Mouse (Mus musculus): ENCODE results near the gene Exoc7. TPM values are rescaled to one million over a fixed set of nuclear protein-coding genes. Genes with fewer than 3 reads are reported as not detected.

Gene Exoc7
- polyA plus RNA-seq (2012; ENCODE audit: insufficient read depth, insufficient read length, low replicate concordance, missing spikeins): not detected in 2 replicates

DNA sequence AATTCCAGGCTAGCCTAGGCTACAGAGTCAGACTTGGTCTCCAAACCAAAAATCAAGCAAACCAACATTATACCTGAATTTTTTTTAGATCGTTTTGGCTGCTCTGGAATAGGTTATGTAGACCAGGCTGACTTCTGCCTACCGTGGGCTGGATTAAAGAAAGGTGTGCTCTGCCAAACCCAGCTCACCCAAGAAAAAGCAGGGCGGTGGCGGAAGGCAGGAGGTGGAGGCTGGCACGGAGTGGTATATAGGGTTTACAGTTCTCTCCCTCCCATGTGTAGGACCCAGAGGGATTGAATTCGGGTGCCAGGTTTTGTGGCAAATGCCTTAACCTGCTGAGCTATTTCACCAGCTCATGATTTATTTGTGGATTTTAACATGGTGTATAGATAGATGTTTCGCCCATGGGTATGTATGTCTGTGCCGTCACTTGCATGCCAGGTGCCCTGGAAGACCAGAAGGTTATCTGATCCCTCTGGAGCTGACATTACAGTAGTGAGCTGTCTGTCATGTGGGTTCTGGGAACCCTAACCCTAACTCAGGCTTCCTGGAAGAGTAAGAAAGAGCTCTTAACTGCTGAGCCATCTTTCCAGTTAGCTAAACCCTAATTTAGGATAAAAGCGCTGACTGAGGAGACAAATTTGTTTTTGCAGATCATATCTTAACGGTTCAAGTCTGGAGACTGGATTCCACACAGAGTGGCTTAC, at the start of gene Exoc7:
Exoc7 (minus strand) TSS at position 215 of the 707 bp plus-strand sequence.
- 84% methylated on average over 10 of the region's 10 CpGs for WGBS
- peak within 1 kb of the TSS; percentile 80 for H3K4me3 ChIP-seq (ENCODE audit: insufficient read depth, low read depth, low read length)
- H3K4me1 ChIP-seq (ENCODE audit: control insufficient read depth, insufficient read depth, low read length): peaks cover 7% of the 10 kb centered on the region
- TF ChIP-seq POLR2A (IDR thresholded peaks at IDR 0.05; ENCODE audit: insufficient read depth, low read depth, low read length) (no peak), CTCF (IDR thresholded peaks at IDR 0.05; ENCODE audit: insufficient read depth, low read depth, low read length) (no peak)
- peak within 1 kb of the TSS; percentile 7; the same call in 1 of the 2 replicates for H3K27ac ChIP-seq (ENCODE audit: insufficient read depth, low read depth, low read length)

DNA sequence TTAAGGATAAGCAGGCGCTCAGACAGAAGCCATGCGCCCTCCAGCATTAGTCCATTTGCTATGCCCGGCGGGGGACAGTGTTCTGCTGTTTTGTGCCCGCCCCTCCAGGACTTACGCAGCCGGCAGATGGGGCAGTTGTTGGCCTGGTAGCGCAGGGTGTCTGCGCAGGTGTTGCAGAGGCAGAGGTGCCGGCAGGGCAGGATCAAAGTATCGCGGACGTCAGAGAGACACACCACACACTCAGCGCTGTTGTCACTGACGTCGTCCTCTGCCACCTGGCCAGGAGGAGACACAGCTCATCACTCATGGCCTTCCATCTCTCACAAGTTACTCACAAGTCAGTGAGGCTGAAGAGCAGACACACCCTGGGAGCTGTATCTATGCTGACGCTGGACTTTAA, 47.5 kb upstream of the Exoc7 start:
- Histone ChIP-seq H3K4me1 (ENCODE audit: control insufficient read depth, insufficient read depth, low read length) (no peaks in the 10 kb centered on the region), H3K4me3 (ENCODE audit: insufficient read depth, low read depth, low read length) (no peak overlapping the region), H3K27ac (ENCODE audit: insufficient read depth, low read depth, low read length) (no peak overlapping the region)
- WGBS: 55% methylated on average over 17 of the region's 17 CpGs
- TF ChIP-seq CTCF (IDR thresholded peaks at IDR 0.05; ENCODE audit: insufficient read depth, low read depth, low read length): no peak

DNA sequence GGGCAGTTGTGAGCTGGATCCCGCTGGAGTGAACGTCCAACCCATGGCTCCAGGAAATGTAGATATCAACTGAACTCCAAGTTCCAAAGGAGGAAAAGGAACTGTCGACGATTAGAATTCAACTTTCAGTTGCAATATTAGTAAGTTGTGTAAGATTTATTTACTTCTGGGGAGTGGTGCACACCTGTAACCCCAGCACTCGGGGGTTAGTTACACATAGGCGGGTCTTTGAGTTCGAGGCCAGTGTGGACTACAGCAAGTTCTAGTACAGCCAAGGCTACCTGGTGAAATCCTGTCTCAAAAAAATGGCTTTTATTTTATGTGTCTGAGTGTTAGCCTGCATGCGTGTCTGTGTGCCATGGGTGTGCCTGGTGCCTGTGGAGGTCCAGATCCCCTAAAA, 46.5 kb upstream of the Exoc7 start:
- TF ChIP-seq POLR2A (IDR thresholded peaks at IDR 0.05; ENCODE audit: insufficient read depth, low read depth, low read length) (no peak), CTCF (IDR thresholded peaks at IDR 0.05; ENCODE audit: insufficient read depth, low read depth, low read length) (no peak)
- no peak overlapping the region for H3K4me3 ChIP-seq (ENCODE audit: insufficient read depth, low read depth, low read length)
- no peaks in the 10 kb centered on the region for H3K4me1 ChIP-seq (ENCODE audit: control insufficient read depth, insufficient read depth, low read length)
- no peak overlapping the region for H3K27ac ChIP-seq (ENCODE audit: insufficient read depth, low read depth, low read length)
- 92% methylated on average over 8 of the region's 8 CpGs for WGBS

DNA sequence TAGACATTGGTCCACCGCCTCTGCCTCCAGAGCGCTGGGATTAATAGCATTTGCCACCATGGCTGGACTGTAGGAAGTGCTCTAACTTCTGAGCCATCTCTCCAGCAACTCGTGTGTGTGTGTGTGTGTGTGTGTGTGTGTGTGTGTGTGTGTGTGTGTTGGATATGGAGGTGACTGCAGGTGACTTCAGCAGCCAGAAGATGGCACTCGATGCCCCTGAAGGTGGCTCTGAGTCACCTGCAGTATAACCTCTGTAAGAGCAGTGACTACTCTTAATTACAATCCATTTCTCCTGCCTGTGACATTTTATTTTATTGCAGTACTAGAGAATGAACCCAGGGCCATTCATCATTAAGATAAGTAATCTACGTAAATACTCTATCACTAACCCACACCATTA, 44.3 kb upstream of the Exoc7 start:
- no peak overlapping the region for H3K4me3 ChIP-seq (ENCODE audit: insufficient read depth, low read depth, low read length)
- TF ChIP-seq POLR2A (IDR thresholded peaks at IDR 0.05; ENCODE audit: insufficient read depth, low read depth, low read length) (no peak), CTCF (IDR thresholded peaks at IDR 0.05; ENCODE audit: insufficient read depth, low read depth, low read length) (no peak)
- no peaks in the 10 kb centered on the region for H3K4me1 ChIP-seq (ENCODE audit: control insufficient read depth, insufficient read depth, low read length)
- 89% methylated on average over 5 of the region's 5 CpGs for WGBS
- no peak overlapping the region for H3K27ac ChIP-seq (ENCODE audit: insufficient read depth, low read depth, low read length)

DNA sequence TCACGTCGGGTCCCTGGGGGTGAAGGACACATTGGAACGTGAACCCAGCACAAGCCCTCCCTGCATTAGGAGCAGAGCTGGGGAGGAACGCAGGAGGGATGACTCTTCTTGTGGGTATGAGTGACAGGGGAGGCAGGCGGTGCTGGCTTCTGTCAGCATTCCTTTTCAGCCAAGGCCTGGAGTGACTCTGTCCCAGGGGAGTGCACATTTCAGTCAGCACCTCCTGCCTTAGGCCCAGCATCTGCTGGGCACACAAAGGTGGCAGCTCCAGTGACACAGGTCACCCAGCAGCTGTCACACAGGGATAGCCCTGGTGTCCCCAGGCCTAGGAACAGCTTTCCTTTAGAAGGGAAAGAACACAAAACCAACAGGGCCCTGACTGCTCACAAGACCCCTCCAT, 40.9 kb upstream of the Exoc7 start:
- Histone ChIP-seq H3K4me1 (ENCODE audit: control insufficient read depth, insufficient read depth, low read length) (no peaks in the 10 kb centered on the region), H3K27ac (ENCODE audit: insufficient read depth, low read depth, low read length) (no peak overlapping the region), H3K4me3 (ENCODE audit: insufficient read depth, low read depth, low read length) (no peak overlapping the region)
- no peak for TF ChIP-seq CTCF (IDR thresholded peaks at IDR 0.05; ENCODE audit: insufficient read depth, low read depth, low read length)
- TF ChIP-seq POLR2A (IDR thresholded peaks at IDR 0.05; ENCODE audit: insufficient read depth, low read depth, low read length): no peak
- WGBS: 82% methylated on average over 5 of the region's 5 CpGs

DNA sequence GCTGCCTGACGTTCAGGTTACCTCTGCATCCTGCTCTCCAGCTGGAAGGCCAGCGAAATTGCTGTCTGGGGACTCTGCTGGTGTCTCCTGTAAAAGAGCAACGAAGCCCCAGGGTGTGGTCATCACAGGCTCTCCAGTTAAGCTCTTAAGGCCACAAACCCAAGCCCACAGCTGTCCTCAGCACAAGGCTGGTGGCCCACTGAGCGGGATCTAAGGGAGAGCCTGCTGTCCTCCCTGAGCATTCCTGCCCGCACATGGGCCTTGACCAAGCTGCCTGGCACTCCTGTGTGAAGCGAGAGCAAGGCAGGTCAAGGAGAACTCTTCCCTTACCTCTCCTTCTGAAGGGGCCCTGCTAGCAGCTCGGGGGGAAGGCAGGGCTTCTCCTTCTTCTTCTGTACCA, 40.0 kb upstream of the Exoc7 start:
- H3K4me1 ChIP-seq (ENCODE audit: control insufficient read depth, insufficient read depth, low read length): 0 out of 2 replicates have a peak, but pooled peaks cover 4% of the 10 kb centered on the region
- WGBS: 84% methylated on average over 7 of the region's 7 CpGs
- no peak overlapping the region for H3K27ac ChIP-seq (ENCODE audit: insufficient read depth, low read depth, low read length)
- H3K4me3 ChIP-seq (ENCODE audit: insufficient read depth, low read depth, low read length): no peak overlapping the region
- no peak for TF ChIP-seq POLR2A (IDR thresholded peaks at IDR 0.05; ENCODE audit: insufficient read depth, low read depth, low read length)
- TF ChIP-seq CTCF (IDR thresholded peaks at IDR 0.05; ENCODE audit: insufficient read depth, low read depth, low read length): no peak

DNA sequence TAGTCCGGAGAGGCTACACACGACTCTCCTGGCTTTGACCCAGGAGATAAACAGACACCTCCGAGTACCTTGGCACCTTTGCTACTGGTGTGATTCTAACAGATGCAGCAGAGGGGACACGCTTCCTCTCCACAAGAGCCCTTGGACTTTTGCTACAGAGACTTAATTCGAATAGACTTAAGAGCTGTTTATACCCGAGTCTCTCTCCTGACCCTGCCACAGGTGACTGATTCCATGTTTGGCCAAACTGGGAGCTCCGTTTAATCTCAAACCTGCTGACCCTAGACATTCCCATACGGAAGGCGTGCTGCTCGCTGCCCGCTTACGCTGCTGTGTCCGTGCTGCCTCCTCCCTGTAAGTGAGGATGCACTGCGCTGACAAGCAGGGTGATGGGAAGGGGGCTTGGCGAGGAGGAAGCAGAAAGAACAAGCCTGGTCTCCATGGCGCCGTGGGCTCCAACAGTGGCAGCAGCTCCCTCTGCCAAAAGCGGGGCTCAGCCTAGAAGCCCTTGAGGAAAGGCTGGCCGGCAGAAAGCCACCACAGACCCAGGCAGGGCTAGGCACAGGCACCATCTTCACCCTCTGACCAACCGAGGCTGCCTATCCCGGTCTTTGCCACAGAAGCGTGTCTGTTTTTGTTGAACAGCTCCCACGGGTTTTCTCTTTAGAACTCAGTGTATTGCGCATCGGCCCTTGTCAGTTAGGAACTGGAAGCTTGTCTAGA, 35.2 kb upstream of the Exoc7 start:
- Histone ChIP-seq H3K4me3 (ENCODE audit: insufficient read depth, low read depth, low read length) (no peak overlapping the region), H3K27ac (ENCODE audit: insufficient read depth, low read depth, low read length) (no peak overlapping the region), H3K4me1 (ENCODE audit: control insufficient read depth, insufficient read depth, low read length) (peaks cover 5% of the 10 kb centered on the region)
- 46% methylated on average over 25 of the region's 25 CpGs for WGBS
- no peak for TF ChIP-seq CTCF (IDR thresholded peaks at IDR 0.05; ENCODE audit: insufficient read depth, low read depth, low read length)
- TF ChIP-seq POLR2A (IDR thresholded peaks at IDR 0.05; ENCODE audit: insufficient read depth, low read depth, low read length): no peak

DNA sequence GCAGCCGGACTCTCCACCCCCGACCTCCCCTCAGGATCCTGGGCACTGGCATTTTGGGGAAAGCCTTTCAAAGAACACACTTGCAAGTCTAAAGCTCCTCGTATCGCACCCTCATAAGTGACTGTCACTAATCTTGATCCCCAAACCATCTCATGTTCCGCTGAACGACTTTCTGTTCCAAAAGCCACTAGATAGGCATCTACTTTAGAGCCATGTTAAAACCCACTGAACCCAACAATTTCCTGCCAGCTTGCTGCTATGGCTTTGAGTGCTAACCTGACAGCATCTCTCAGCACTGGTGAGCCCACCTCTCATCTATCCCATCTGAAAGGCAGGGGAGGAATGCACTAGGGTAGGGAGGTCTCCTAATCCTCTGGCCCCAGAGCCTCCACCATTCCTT, 30.5 kb upstream of the Exoc7 start:
- H3K4me3 ChIP-seq (ENCODE audit: insufficient read depth, low read depth, low read length): no peak overlapping the region
- H3K27ac ChIP-seq (ENCODE audit: insufficient read depth, low read depth, low read length): no peak overlapping the region
- H3K4me1 ChIP-seq (ENCODE audit: control insufficient read depth, insufficient read depth, low read length): peaks cover 38% of the 10 kb centered on the region
- 81% methylated on average over 6 of the region's 6 CpGs for WGBS
- TF ChIP-seq CTCF (IDR thresholded peaks at IDR 0.05; ENCODE audit: insufficient read depth, low read depth, low read length) (no peak), POLR2A (IDR thresholded peaks at IDR 0.05; ENCODE audit: insufficient read depth, low read depth, low read length) (no peak)

DNA sequence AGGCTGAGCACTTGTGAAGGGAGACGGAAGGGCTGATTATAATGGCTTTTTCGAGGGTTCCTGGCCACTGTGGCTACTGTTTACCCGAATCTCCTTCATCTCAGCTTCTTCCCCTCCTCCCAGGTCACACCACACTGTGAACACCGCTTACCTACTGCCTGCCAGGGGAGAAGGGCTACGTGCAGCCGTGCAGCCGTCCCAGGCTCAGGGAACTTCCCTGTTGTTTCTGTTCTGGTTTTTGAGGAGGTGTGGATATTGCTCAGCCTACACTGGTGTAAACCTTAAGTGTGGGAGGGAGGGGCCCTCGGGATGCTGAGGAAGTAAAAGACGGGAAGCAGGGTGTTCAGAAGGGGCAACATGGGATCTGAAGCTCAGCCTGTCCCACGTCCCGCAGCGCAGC, 30.0 kb upstream of the Exoc7 start:
- TF ChIP-seq POLR2A (IDR thresholded peaks at IDR 0.05; ENCODE audit: insufficient read depth, low read depth, low read length) (no peak), CTCF (IDR thresholded peaks at IDR 0.05; ENCODE audit: insufficient read depth, low read depth, low read length) (no peak)
- Histone ChIP-seq H3K4me3 (ENCODE audit: insufficient read depth, low read depth, low read length) (no peak overlapping the region), H3K4me1 (ENCODE audit: control insufficient read depth, insufficient read depth, low read length) (peaks cover 39% of the 10 kb centered on the region), H3K27ac (ENCODE audit: insufficient read depth, low read depth, low read length) (no peak overlapping the region)
- 50% methylated on average over 12 of the region's 12 CpGs for WGBS

Measured in olfactory bulb, adult 2 months (tissue).